Mouse (Mus musculus) G1E (cell line): ENCODE results near the gene Nod2. TPM values are rescaled to one million over a fixed set of nuclear protein-coding genes. Genes with fewer than 3 reads are reported as not detected.

Source experiments
- ATAC-seq: 2 replicates; pipeline ENCODE4 v1.8.0; 2016; ENCODE audit warnings: mild to moderate bottlenecking; ENCODE audit not compliant: insufficient number of reproducible peaks, poor library complexity, low FRiP score, severe bottlenecking; ENCODE audit errors: extremely low read depth
- DNase-seq: peaks from one replicate; pipeline ENCODE4 v3.0.0; 2012; ENCODE audit warnings: low spot score
- H3K27me3 ChIP-seq: 2 replicates; pipeline ENCODE4 v1.6.1; 2012; ENCODE audit warnings: mild to moderate bottlenecking, low read length, inconsistent platforms; ENCODE audit not compliant: insufficient read depth
- H3K36me3 ChIP-seq: replicated peaks from 2 replicates; pipeline ENCODE3; 2012; ENCODE audit warnings: mild to moderate bottlenecking, inconsistent platforms
- H3K4me1 ChIP-seq: 2 replicates; pipeline ENCODE4 v1.6.1; 2012; ENCODE audit warnings: low read depth, low read length, inconsistent platforms, mixed read lengths; ENCODE audit not compliant: insufficient read depth
- H3K4me3 ChIP-seq: 2 replicates; pipeline ENCODE4 v1.5.1; 2012; ENCODE audit warnings: low read depth, mild to moderate bottlenecking, inconsistent platforms, low read length, moderate library complexity, mixed read lengths
- H3K9me3 ChIP-seq: replicated peaks from 2 replicates; pipeline ENCODE4 v1.6.1; 2012; ENCODE audit warnings: inconsistent platforms
- CTCF ChIP-seq: IDR thresholded peaks from 2 replicates; pipeline ENCODE4 v1.5.1; 2012; ENCODE audit warnings: low read depth, low read length, inconsistent platforms, mixed read lengths
- GATA1 ChIP-seq: IDR thresholded peaks from 2 replicates; pipeline ENCODE4 v1.6.1; 2012; ENCODE audit warnings: borderline replicate concordance, low read length, inconsistent platforms, mixed read lengths
- GATA2 ChIP-seq: IDR thresholded peaks from 2 replicates; pipeline ENCODE4 v1.6.1; 2012; ENCODE audit warnings: low read depth, low read length, inconsistent platforms, borderline replicate concordance
- POLR2AphosphoS5 ChIP-seq: IDR thresholded peaks from 2 replicates; pipeline ENCODE4 v1.6.1; 2012; ENCODE audit warnings: low read depth, low read length, inconsistent platforms; ENCODE audit not compliant: insufficient replicate concordance
- TAL1 ChIP-seq: conservative IDR thresholded peaks from 2 replicates; pipeline ENCODE4 v1.6.1; 2012; ENCODE audit warnings: low read depth, low read length, inconsistent platforms, mixed read lengths
- polyA plus RNA-seq: library from polyadenylated mRNA; stranded (reverse); fragments of >175 nt; gene quantifications from 2 replicates; pipeline ENCODE4 v1.2.3, GENCODE M21; 2012
- total RNA-seq, 2 experiments: library from RNA; stranded (forward) in 1 of 2; stranded (reverse) in 1 of 2; fragments of 200-1000 nt in 1 of 2; fragments of >200 nt in 1 of 2; fragmentation: Nextera tagmentation in 1 of 2; gene quantifications; 2 replicates each; pipeline ENCODE4 v1.2.3; 2014 to 2017

The Nod2 gene
- total and polyA plus RNA-seq, 3 experiments, result 0.07 to 1.1 (median 0.22) TPM

DNA sequence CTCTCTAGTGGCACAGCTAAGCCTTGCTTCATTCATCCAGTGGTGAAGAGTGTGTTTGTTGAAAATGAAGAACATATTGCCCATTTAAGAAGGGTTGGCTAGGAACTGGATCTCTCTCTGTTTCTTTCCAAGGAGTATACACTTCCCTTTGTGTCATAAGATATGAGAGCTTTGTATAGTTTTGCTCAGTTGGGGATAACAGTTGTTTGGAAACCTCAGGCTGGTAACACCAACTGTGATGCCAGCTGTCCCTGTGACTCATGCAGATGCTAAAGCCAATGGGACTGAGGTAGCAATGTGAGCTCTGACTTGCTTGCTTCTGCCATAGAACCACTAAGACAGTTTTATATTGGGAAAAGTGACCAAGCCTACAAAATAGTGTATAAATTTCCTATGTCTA, 8.2 kb downstream of the Nod2 start:
- Histone ChIP-seq H3K36me3 (no peaks in the 10 kb centered on the region), H3K9me3 (no peaks in the 10 kb centered on the region), H3K4me1 (peaks cover 8% of the 10 kb centered on the region), H3K4me3 (no peak overlapping the region), H3K27me3 (peaks cover 7% of the 10 kb centered on the region; the same call in 1 of the 2 replicates)
- TF ChIP-seq GATA1, result no peak
- no peak for TF ChIP-seq GATA2
- TF ChIP-seq POLR2AphosphoS5, result no peak
- no peak for TF ChIP-seq CTCF
- no peak for TF ChIP-seq TAL1
- ATAC-seq (no peak), DNase-seq (no peak)

DNA sequence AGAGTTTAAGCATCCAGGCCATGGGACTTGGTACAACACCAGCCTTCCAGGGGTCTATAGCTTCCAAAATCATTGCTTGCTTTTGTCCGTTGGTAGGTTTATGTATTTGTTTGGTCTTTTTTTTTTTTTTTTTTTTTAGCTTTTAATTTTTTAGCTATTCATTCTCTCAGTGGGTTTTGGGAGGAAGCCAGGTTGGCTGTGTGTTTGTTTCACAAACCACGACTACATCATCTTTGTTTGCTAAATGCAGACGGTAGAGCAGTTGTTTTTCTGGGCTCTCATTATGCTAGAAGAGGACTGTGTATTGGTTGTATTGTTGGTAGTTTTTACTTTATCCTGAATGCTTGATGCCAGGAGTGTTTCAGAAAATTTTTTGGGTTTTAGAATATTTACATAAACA, 12.8 kb downstream of the Nod2 start:
- no peak overlapping the region for H3K4me3 ChIP-seq
- TF ChIP-seq GATA2 (no peak), TAL1 (no peak), POLR2AphosphoS5 (no peak), GATA1 (no peak), CTCF (no peak)
- ATAC-seq (no peak), DNase-seq (no peak)
- H3K36me3 ChIP-seq, result no peaks in the 10 kb centered on the region
- H3K27me3 ChIP-seq, result peaks cover 3% of the 10 kb centered on the region; the same call in 1 of the 2 replicates
- peaks cover 33% of the 10 kb centered on the region for H3K4me1 ChIP-seq
- H3K9me3 ChIP-seq, result no peaks in the 10 kb centered on the region

DNA sequence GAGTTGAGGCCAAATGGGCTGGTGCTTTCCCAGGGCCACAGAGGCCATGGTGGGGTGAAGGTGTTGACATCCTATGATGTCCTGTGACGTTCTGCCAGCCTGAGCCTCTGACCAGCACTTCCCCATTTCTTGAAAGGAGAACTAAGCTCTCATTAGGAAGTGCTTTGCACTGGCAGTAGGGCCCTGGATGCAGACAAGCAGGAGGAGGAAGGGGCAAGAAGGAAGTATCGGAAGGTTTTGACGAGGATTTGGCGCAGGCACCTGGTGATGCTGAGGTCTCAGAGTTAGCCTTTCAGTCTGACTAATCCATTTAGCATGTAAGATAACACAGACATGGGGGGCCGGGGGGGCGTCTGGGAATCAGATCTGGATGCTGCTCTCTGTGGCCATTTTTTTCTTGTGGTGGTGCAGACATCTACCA, 15.3 kb downstream of the Nod2 start:
- peak; percentile 54 for ATAC-seq
- Histone ChIP-seq H3K4me3 (no peak overlapping the region), H3K9me3 (no peaks in the 10 kb centered on the region), H3K36me3 (no peaks in the 10 kb centered on the region), H3K4me1 (peaks cover 57% of the 10 kb centered on the region), H3K27me3 (peaks cover 3% of the 10 kb centered on the region; the same call in 1 of the 2 replicates)
- peak; percentile 50 for DNase-seq
- TF ChIP-seq TAL1, result no peak
- TF ChIP-seq POLR2AphosphoS5, result no peak
- TF ChIP-seq CTCF, result no peak
- TF ChIP-seq GATA2, result no peak
- no peak for TF ChIP-seq GATA1

DNA sequence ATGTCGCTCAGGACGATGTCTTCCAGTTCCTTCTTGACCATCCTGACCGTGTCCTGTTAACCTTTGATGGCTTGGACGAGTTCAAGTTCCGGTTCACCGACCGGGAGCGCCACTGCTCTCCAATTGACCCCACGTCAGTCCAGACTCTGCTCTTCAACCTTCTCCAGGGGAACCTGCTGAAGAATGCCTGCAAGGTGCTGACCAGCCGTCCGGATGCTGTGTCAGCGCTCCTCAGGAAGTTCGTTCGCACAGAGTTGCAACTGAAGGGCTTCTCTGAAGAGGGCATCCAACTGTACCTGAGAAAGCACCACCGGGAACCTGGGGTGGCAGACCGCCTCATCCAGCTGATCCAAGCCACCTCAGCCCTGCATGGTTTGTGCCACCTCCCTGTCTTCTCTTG, 17.0 kb downstream of the Nod2 start:
- no peaks in the 10 kb centered on the region for H3K9me3 ChIP-seq
- no peaks in the 10 kb centered on the region for H3K36me3 ChIP-seq
- DNase-seq (no peak), ATAC-seq (no peak)
- H3K4me3 ChIP-seq, result no peak overlapping the region
- peaks cover 75% of the 10 kb centered on the region for H3K4me1 ChIP-seq
- TF ChIP-seq GATA2 (no peak), CTCF (no peak), TAL1 (no peak), POLR2AphosphoS5 (no peak), GATA1 (no peak)
- peaks cover 3% of the 10 kb centered on the region; the same call in 1 of the 2 replicates for H3K27me3 ChIP-seq

DNA sequence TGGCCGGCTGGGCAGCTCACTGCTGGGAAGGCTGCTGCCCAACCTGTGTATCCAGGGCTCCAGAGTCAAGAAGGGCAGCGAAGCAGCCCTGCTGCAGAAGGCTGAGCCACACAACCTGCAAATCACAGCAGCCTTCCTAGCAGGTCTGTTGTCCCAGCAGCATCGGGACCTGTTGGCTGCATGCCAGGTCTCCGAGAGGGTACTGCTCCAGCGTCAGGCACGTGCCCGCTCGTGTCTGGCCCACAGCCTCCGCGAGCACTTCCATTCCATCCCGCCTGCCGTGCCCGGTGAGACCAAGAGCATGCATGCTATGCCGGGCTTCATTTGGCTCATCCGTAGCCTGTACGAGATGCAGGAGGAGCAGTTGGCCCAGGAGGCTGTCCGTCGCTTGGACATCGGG, 17.8 kb downstream of the Nod2 start:
- no peak for ATAC-seq
- Histone ChIP-seq H3K9me3 (no peaks in the 10 kb centered on the region), H3K4me3 (no peak overlapping the region), H3K27me3 (peaks cover 3% of the 10 kb centered on the region; the same call in 1 of the 2 replicates), H3K4me1 (peaks cover 76% of the 10 kb centered on the region), H3K36me3 (no peaks in the 10 kb centered on the region)
- DNase-seq, result no peak
- TF ChIP-seq GATA1 (no peak), POLR2AphosphoS5 (no peak), CTCF (no peak), TAL1 (no peak), GATA2 (no peak)

DNA sequence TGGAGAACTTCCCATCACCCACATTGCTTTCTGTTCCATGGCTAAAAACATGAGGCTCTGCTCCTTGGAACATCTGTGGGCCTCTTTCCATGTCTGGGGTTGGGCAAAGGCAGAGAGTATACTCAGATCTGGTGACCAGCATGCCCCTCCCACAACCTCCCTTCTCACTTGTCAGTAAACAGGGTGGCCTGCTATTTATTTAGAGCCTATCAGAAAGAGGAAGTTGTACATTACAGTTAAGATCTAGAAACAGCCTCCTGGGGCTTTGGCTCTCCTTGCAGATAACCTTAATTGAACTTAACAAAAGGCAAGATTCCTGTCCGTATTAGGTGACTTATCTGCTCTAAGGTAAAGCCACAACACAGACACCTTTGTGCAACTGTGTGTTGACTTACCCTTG, 19.3 kb downstream of the Nod2 start:
- TF ChIP-seq GATA1 (no peak), CTCF (no peak), TAL1 (no peak), POLR2AphosphoS5 (no peak), GATA2 (no peak)
- DNase-seq (peak; percentile 88), ATAC-seq (peak; percentile 96)
- Histone ChIP-seq H3K9me3 (no peaks in the 10 kb centered on the region), H3K27me3 (peaks cover 9% of the 10 kb centered on the region; the same call in 1 of the 2 replicates), H3K4me3 (no peak overlapping the region), H3K4me1 (peaks cover 76% of the 10 kb centered on the region), H3K36me3 (no peaks in the 10 kb centered on the region)
